Mouse (Mus musculus) layer of hippocampus, adult 18-20 months (tissue): ENCODE data around the gene Zdhhc16. TPM values are rescaled to one million over a fixed set of nuclear protein-coding genes. Genes with fewer than 3 reads are reported as not detected.
A peak's percentile ranks its signal among the peaks of the same experiment; 100 is the strongest.

Source experiments
- DNase-seq, 2 experiments: peaks; one replicate each; pipeline ENCODE4 v3.0.0; 2022; ENCODE audit warnings: low spot score in 2 of 2
- long read RNA-seq: library from polyadenylated mRNA; stranded (forward); transcript quantifications from one replicate; pipeline ENCODE4 v2.0.0, GENCODE M21; 2021
- total RNA-seq, 2 experiments: library from RNA; stranded (reverse); gene quantifications; 2 replicates each; pipeline ENCODE4 v1.2.3; 2021

Gene Zdhhc16
- 10 to 100 TPM; 34.6 to 38.8 TPM for total RNA-seq
- long read RNA-seq, transcript Zdhhc16-201 (11 exons, 1,821 nt), result major isoform, 8 of 50 reads
- long read RNA-seq, partial matches to known transcripts, result 5 of 50 reads
- long read RNA-seq, other reads (novel, unspliced or antisense), result 37 of 50 reads

- peak; percentile 99 to 100 for DNase-seq
Observed at GRCm38 (mm10) chr19:41933179-41934086, at the start of gene Zdhhc16, which contains the start of gene Exosc1. Zdhhc16 (plus strand) TSS chr19:41933480. Exosc1 (minus strand) TSS chr19:41933423.

- DNase-seq, result no peak
Observed at GRCm38 (mm10) chr19:41883882-41884281, 49.4 kb upstream of the Zdhhc16 start.

- no peak for DNase-seq
Observed at GRCm38 (mm10) chr19:41888191-41888590, 45.1 kb upstream of the Zdhhc16 start.

- no peak for DNase-seq
Observed at GRCm38 (mm10) chr19:41894959-41895358, 38.3 kb upstream of the Zdhhc16 start.

- peak; percentile 80 to 93 for DNase-seq
Observed at GRCm38 (mm10) chr19:41895460-41896318, 37.6 kb upstream of the Zdhhc16 start, which contains the start of gene Rrp12. Rrp12 (minus strand) TSS chr19:41896173.

GRCm38 (mm10) chr19:41896319-41896711 is 37.0 kb upstream of the Zdhhc16 start:
- no peak for DNase-seq

- peak in 1 of 2 experiments; percentile 48 for DNase-seq
Observed at GRCm38 (mm10) chr19:41898860-41899259, 34.4 kb upstream of the Zdhhc16 start.

GRCm38 (mm10) chr19:41900495-41901090 is 32.7 kb upstream of the Zdhhc16 start:
- no peak for DNase-seq

GRCm38 (mm10) chr19:41901696-41902095 is 31.6 kb upstream of the Zdhhc16 start:
- no peak for DNase-seq

- no peak for DNase-seq
Observed at GRCm38 (mm10) chr19:41902848-41903593, 30.3 kb upstream of the Zdhhc16 start.

GRCm38 (mm10) chr19:41905246-41905645 is 28.0 kb upstream of the Zdhhc16 start:
- no peak for DNase-seq

GRCm38 (mm10) chr19:41906311-41907078 is 26.8 kb upstream of the Zdhhc16 start:
- no peak for DNase-seq

GRCm38 (mm10) chr19:41907079-41907760 is 26.1 kb upstream of the Zdhhc16 start:
- no peak for DNase-seq

GRCm38 (mm10) chr19:41908736-41909135 is 24.5 kb upstream of the Zdhhc16 start:
- no peak for DNase-seq

- DNase-seq, result no peak
Observed at GRCm38 (mm10) chr19:41910396-41910795, 22.9 kb upstream of the Zdhhc16 start.

GRCm38 (mm10) chr19:41911178-41912073 is 21.9 kb upstream of the Zdhhc16 start, which contains the start of gene Pgam1:
Pgam1 (plus strand) TSS chr19:41911923.
- peak; percentile 93 to 96 for DNase-seq
